Mouse (Mus musculus): ENCODE results near the gene Mpc1. TPM values are rescaled to one million over a fixed set of nuclear protein-coding genes. Genes with fewer than 3 reads are reported as not detected.
"Not testable (repeated sequence)": the region's sequence is repeated elsewhere in the genome, so short reads cannot be mapped to it uniquely, and the experiment has no call there.

Gene Mpc1
- total RNA-seq, 2 experiments from 2014 or later: 142 to 146 TPM

DNA sequence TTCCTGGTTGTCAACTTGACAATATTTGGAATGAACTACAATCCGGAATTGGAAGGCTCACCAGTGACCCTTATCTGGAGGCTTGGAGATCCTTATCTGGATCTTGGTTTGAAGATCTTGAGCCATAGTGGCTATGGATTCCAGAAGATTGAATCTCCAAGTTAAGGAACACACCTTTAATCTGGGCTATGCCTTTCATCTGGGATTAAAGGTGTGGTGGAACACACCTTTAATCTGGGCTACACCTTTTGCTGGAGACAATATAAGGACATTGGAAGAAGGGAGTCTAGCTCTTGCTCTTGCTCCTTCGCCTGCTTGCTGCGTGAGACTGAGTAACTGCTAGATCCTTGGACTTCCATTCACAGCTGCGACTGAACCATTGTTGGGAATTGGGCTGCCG, 54.5 kb downstream of the Mpc1 start, which contains the start of gene Prr18:
Gene Prr18 (plus strand): TSS at position 301 of the 400 bp plus-strand sequence.
- not testable (repeated sequence) for DNase-seq

DNA sequence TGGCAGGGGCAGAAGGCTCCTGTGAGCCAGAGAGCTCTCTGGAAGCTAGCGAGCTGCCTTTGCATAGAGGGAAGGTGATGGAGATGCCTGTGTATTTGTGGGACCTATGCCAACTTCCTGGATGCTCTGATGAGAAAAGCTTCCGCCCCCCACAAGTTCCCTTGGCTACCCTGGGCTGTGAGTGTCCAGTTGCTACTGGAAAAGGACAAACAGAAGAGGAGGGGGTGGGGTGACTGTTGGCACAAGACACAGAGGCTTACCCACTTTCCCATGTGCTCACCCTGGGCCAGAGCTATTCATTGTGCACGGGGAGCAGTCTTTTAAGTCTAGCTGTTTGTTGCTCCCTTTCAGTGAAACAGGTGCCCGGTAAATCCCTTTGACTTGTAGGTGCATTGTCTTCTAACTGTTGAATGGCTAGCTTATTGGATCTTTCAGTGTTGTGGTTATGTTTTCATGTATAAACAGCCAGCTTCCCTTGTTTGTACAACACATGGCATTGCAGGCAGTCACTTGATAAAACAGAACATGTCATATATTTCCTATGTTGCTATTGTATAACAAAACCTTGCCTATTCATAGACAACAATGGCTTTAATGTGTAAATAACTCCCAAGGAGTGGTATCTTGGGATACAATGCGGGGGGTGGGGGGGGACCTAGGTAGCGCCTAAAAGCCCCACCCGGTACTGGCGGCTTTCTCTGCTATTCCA, 57.1 kb downstream of the Mpc1 start:
- DNase-seq: no peak

DNA sequence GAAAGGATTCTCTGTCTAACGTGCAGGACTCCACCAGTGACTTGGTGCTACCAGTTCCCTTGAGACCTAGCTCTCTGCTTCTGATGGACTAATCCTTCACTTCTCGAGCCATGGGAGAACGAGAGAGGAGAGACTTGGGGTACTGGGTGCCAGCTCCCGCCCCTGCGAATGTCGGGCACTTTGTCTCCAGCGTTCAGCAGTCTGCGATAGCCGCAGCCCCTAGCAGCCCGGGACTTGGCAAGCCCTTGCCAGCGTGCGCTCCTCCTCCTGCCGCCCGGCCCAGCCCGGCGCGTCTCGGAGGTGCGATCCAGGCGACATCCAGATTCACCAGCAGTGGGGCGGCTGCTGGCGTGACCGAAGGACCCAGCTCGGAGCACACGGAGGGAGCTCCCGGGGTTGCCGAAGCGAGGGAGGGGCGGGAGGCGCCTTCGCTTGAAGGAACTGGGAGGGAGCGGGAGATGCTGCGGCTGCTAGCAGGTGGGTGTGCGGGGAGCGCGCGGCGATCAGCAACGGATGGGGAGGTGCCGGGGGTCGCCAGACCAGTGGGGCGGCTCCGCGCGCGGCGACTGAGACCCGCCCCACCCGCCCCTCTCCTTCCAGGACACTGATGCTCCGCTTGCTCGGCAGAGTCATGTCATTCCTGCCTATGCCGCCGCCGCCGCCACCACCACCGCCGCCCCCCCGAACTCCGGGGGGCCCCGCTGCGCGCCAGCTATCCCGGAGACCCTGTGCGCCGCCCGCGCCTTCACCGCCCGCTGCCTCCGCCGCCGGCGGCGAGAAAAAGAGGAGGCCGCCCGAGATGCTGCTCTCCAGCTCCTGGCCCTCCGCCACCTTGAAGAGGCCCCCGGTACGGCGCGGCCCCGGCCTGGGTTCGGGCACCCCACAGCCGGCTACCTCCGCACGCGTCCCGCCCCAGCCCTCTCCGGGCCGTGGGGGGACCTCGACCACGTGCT, 58.0 kb downstream of the Mpc1 start:
- peak; percentile 62 to 66 for DNase-seq

DNA sequence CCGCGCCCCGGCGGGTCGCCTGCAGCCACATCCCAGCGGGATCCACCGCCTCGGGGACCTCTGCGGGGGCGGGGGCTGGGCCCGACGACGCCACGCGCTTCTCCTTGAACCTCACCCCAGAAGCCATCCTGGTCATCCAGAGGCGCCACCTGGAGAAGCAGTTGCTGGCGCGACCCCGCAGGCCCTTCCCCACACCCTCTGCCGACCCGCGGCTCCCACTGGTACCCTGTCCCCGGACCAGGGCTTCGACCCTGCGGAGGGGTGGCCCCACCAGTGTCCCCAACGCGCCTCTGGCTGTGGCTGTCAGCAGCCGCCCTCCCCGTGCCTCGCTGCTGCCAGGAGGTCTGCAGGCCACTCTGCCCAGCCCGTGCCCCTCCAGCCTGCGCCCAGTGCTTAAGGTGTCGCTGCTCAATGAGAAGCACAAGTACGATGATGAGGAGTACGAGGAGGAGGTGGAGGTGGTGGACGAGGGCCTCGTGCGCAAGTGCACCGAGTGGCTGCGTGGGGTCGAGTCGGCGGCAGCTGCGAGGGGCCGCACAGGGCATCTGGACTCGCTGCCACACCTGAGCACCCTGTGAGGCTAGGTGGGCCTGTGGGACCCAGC, 58.8 kb downstream of the Mpc1 start:
- DNase-seq: no peak

DNA sequence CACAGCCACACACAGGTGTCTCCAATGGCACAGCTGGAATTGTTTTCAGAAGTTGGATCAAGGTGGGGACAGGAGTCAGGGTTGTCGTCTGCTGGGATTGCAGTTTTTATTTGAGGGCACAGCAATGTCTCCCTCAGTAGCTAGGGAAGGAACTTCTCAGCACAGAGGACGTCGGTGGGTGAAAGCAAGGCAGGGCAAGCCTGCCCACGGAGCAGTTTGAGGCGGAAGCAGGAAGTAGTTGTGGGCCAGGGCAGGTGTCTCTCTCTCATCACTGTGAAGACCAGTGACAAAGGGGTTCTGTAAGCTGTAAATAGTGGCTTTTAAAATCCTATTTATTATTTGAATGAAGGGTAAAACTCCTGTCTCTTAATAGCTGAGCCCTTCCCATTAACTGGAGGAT, 60.0 kb downstream of the Mpc1 start:
- DNase-seq: no peak

DNA sequence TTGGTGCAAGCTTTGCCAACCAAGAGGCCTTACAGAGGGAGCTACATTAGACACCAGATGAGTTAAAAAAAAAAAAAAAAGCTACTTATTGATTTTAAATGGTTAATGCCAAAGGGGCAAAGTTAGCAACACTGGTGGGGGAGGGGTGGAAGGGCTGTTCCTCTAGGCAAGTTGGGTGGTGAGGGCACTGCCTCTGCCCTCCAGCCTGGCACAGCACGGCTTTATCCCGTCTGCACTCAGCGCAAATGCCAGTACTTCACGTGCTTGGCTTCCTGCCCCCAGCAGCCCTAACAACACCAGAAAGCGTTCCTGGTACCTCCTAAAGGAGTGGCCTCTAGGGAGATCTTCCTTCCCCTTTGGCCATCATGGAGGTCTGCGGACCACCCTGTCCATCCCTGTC, 60.7 kb downstream of the Mpc1 start:
- peak in 1 of 2 experiments; percentile 30 for DNase-seq

Other genes with a start within 250 kb of the Mpc1 start
- gene Gm49673, start 135.1 kb upstream of the Mpc1 start, total RNA-seq (2021): under 1 TPM in 1 of 2 experiments, not detected in 1; 0.15 TPM
- 1 to 10 TPM; 5.3 to 7.2 TPM for gene Rnaset2a, start 134.8 kb upstream of the Mpc1 start, total RNA-seq (2021)
- gene Fgfr1op, start 117.4 kb upstream of the Mpc1 start, total RNA-seq (2021): 10 to 100 TPM; 13.9 to 14.0 TPM
- gene Ccr6, start 46.9 kb upstream of the Mpc1 start, total RNA-seq (2021): not detected
- 10 to 100 TPM; 62.9 to 65.1 TPM for gene Sft2d1, start 28.2 kb downstream of the Mpc1 start, total RNA-seq (2021)
- 10 to 100 TPM; 19.2 to 23.7 TPM for gene Prr18, start 54.6 kb downstream of the Mpc1 start, total RNA-seq (2021)
- gene T2, start 73.1 kb downstream of the Mpc1 start, total RNA-seq (2021): under 1 TPM; 0.27 to 0.73 TPM
- not detected for gene T, start 151.5 kb downstream of the Mpc1 start, total RNA-seq (2021)
- gene Pde10a, start 242.5 kb downstream of the Mpc1 start, total RNA-seq (2021): 10 to 100 TPM; 61.6 to 68.7 TPM

Measured in layer of hippocampus, postnatal 36 days (tissue).